In genomic region chr17:26244101-26244841, GRCm38 (mm10) we compare ENCODE assay signal across 8 mouse cellular contexts. TPM values are rescaled to one million over a fixed set of nuclear protein-coding genes. Genes with fewer than 3 reads are reported as not detected.
DNase-seq lines count a peak whose midpoint lies in the region; ATAC-seq lines count a peak whose summit lies in the region.

Fam234a (minus strand) TSS chr17:26244242.

- peak within 1 kb of the TSS; percentile 80 for H3K4me3 ChIP-seq in brown adipose tissue, adult 24 weeks (ENCODE audit: insufficient read depth, low read depth, low read length)
- H3K4me3 ChIP-seq in heart, embryonic 12.5 days, result peak within 1 kb of the TSS; percentile 79
- peak within 1 kb of the TSS; percentile 83 for H3K4me3 ChIP-seq in kidney, embryonic 16.5 days (ENCODE audit: low read length)

- peak within 1 kb of the TSS; percentile 84 for H3K4me2 ChIP-seq in heart, embryonic 12.5 days
- peak within 1 kb of the TSS; percentile 81 for H3K4me2 ChIP-seq in kidney, embryonic 16.5 days (replicated peaks; ENCODE audit: low read depth, low read length)

- ATAC-seq in erythroid progenitor cell, adult 5-6 weeks (replicated peaks; ENCODE audit: low FRiP score, poor library complexity, severe bottlenecking), result peak; percentile 90
- ATAC-seq in heart, embryonic 12.5 days (ENCODE audit: insufficient number of reproducible peaks, low FRiP score), result peak; percentile 99
- peak; percentile 98 for ATAC-seq in kidney, embryonic 16.5 days (ENCODE audit: low FRiP score, low TSS enrichment)

- peak within 1 kb of the TSS; percentile 92 for H3K27ac ChIP-seq in brown adipose tissue, adult 24 weeks (replicated peaks; ENCODE audit: low read depth, low read length)
- peak within 1 kb of the TSS; percentile 74 for H3K27ac ChIP-seq in heart, embryonic 12.5 days (ENCODE audit: poor library complexity, severe bottlenecking)
- peak within 1 kb of the TSS; percentile 86 for H3K27ac ChIP-seq in kidney, embryonic 16.5 days (ENCODE audit: low read length)

- H3K9ac ChIP-seq in heart, embryonic 12.5 days, result peak within 1 kb of the TSS; percentile 77
- H3K9ac ChIP-seq in kidney, embryonic 16.5 days (replicated peaks; ENCODE audit: low read length), result peak within 1 kb of the TSS; percentile 80

- peaks cover 5% of the 10 kb centered on the region for H3K4me1 ChIP-seq in brown adipose tissue, adult 24 weeks (ENCODE audit: control insufficient read depth, insufficient read depth, insufficient read length, low read length)
- peaks cover 16% of the 10 kb centered on the region for H3K4me1 ChIP-seq in heart, embryonic 12.5 days (replicated peaks)
- H3K4me1 ChIP-seq in kidney, embryonic 16.5 days (ENCODE audit: insufficient read depth, low read length), result peaks cover 12% of the 10 kb centered on the region

- H3K27me3 ChIP-seq in heart, embryonic 12.5 days (replicated peaks), result no peaks in the 10 kb centered on the region
- H3K27me3 ChIP-seq in kidney, embryonic 16.5 days (ENCODE audit: insufficient read depth, low read length), result no peaks in the 10 kb centered on the region

- 7% methylated on average over 33 of the region's 33 CpGs for WGBS in heart, embryonic 12.5 days
- WGBS in kidney, embryonic 16.5 days, result 13% methylated on average over 21 of the region's 33 CpGs

- no peaks in the 10 kb centered on the region for H3K36me3 ChIP-seq in heart, embryonic 12.5 days
- H3K36me3 ChIP-seq in kidney, embryonic 16.5 days (ENCODE audit: insufficient read depth, low read length), result no peaks in the 10 kb centered on the region

- peak; percentile 95 for DNase-seq in CD4-positive helper T cell, adult 2 months (ENCODE audit: low read depth, low spot score)
- DNase-seq in liver, result peak; percentile 95
- DNase-seq in monocyte, adult 2 months (ENCODE audit: low read depth in 1 of 2, low spot score in 2 of 2), result peak; percentile 68 to 81
- DNase-seq in spleen, postnatal 36 days (ENCODE audit: low spot score in 2 of 2), result peak; percentile 90

- H3K9me3 ChIP-seq in heart, embryonic 12.5 days (replicated peaks), result no peaks in the 10 kb centered on the region
- H3K9me3 ChIP-seq in kidney, embryonic 16.5 days (ENCODE audit: low read length), result no peaks in the 10 kb centered on the region

RNA-seq across cellular contexts. Expression of gene Fam234a, which starts in this region (rescaled TPM):
- 42.0 and 48.6 TPM in 2 replicates for polyA plus RNA-seq in brown adipose tissue, adult 24 weeks (2012; ENCODE audit: insufficient read depth, insufficient read length, missing spikeins)
- 0.72 and 3.8 TPM in 2 replicates for total RNA-seq in erythroid progenitor cell, adult 5-6 weeks (2015; ENCODE audit: low replicate concordance)
- 1.8 and 6.0 TPM in 2 replicates for total RNA-seq in erythroid progenitor cell, adult 5-6 weeks (2017; ENCODE audit: low replicate concordance)
- 46.1 TPM in 2 replicates for polyA plus RNA-seq in heart, embryonic 12.5 days (2016; fragmentation: Nextera tagmentation; extraction: Ambion mirVana)
- 73.6 and 74.3 TPM in 2 replicates for polyA plus RNA-seq in kidney, embryonic 16.5 days (2015; fragmentation: Nextera tagmentation; extraction: Ambion mirVana)

Comparison
In these comparisons a context has a peak if more than half of its experiments do, and no peak if none do; other contexts are left out.
1. Peak in every context shown above with its lines: DNase-seq, ATAC-seq, H3K4me3 ChIP-seq and H3K27ac ChIP-seq.